Comparison of ENCODE assay signal across 10 mouse cellular contexts in the genomic region with DNA sequence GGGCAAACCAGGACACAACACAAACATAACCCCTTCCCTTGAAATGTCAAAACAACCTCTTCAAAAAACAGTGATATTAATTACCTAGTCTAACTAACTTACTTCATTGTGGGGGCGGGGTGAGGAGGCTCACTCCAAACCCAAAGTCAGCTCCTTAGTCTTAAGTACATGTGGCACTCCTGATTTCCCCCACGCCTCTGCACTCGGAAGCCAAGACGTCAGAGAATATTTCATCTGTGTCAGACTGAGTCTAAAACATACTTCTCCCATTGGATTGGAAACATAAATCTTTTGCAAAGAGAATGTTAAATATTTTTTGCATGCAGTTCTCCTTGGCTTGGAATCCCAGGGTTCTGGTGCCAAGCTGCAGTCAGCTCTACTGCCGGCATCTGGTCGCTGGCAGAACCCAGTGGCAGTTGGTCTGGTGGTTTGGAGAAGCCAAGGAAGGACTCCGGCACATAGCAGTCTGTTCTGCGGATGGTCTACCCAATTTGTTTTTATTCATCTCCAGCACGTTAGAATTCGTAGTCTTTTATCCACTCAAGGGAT.
DNase-seq lines count a peak whose midpoint lies in the region; ATAC-seq and TF ChIP-seq lines count a peak whose summit lies in the region.
"Had no signal": no experiment of that assay in that cellular context is flagged by ENCODE, and none has a peak within 500 bp of the region (broad histone marks: within the 10 kb centered on the region; RNA-seq: fewer than 3 reads in every experiment).

No protein-coding gene starts in this region.

- no peak for TF ChIP-seq POLR2A in lung, adult 2 months (IDR thresholded peaks at IDR 0.05; ENCODE audit: borderline replicate concordance, extremely low read depth, low read depth, low read length)

- no peaks in the 10 kb centered on the region for H3K27me3 ChIP-seq in forebrain, embryonic 14.5 days (replicated peaks; ENCODE audit: control insufficient read depth, insufficient read depth, low read length)
- H3K27me3 ChIP-seq in forebrain, embryonic 11.5 days (ENCODE audit: control insufficient read depth, insufficient read depth, low read length) = no peaks in the 10 kb centered on the region
- no peaks in the 10 kb centered on the region for H3K27me3 ChIP-seq in lung, postnatal 0 days (replicated peaks; ENCODE audit: insufficient read depth, low read length)
- no peaks in the 10 kb centered on the region for H3K27me3 ChIP-seq in midbrain, embryonic 11.5 days (ENCODE audit: control insufficient read depth, insufficient read depth, low read length)
- no peaks in the 10 kb centered on the region for H3K27me3 ChIP-seq in midbrain, embryonic 16.5 days (ENCODE audit: control insufficient read depth, insufficient read depth, low read depth, low read length)
- H3K27me3 ChIP-seq: liver, embryonic 13.5 days had no signal

- no peaks in the 10 kb centered on the region for H3K4me1 ChIP-seq in forebrain, embryonic 14.5 days (ENCODE audit: control insufficient read depth, insufficient read depth, low read length)
- no peaks in the 10 kb centered on the region for H3K4me1 ChIP-seq in forebrain, embryonic 11.5 days (replicated peaks; ENCODE audit: control insufficient read depth, insufficient read depth, low read length)
- H3K4me1 ChIP-seq in lung, adult 2 months (ENCODE audit: control insufficient read depth, insufficient read depth, low read length) = peaks cover 5% of the 10 kb centered on the region; the same call in 1 of the 2 replicates
- peaks cover 7% of the 10 kb centered on the region; the same call in 1 of the 2 replicates for H3K4me1 ChIP-seq in lung, postnatal 0 days (ENCODE audit: insufficient read depth, low read depth, low read length)
- no peaks in the 10 kb centered on the region for H3K4me1 ChIP-seq in midbrain, embryonic 11.5 days (ENCODE audit: control insufficient read depth, insufficient read depth, low read length)
- H3K4me1 ChIP-seq in midbrain, embryonic 16.5 days (ENCODE audit: control insufficient read depth, insufficient read depth, low read length) = no peaks in the 10 kb centered on the region
- H3K4me1 ChIP-seq: liver, embryonic 13.5 days had no signal

- H3K27ac ChIP-seq in forebrain, embryonic 14.5 days (ENCODE audit: low read depth, low read length) = no peak overlapping the region
- no peak overlapping the region for H3K27ac ChIP-seq in forebrain, embryonic 11.5 days (ENCODE audit: low read depth, low read length)
- no peak overlapping the region for H3K27ac ChIP-seq in lung, postnatal 0 days (ENCODE audit: low read length)
- H3K27ac ChIP-seq in midbrain, embryonic 11.5 days (ENCODE audit: low read depth, low read length) = no peak overlapping the region
- no peak overlapping the region for H3K27ac ChIP-seq in midbrain, embryonic 16.5 days (ENCODE audit: low read length)
- H3K27ac ChIP-seq: liver, embryonic 13.5 days had no signal

- peak; percentile 33 for DNase-seq in forebrain, embryonic 14.5 days (ENCODE audit: low spot score)
- DNase-seq in forebrain, embryonic 11.5 days (ENCODE audit: low spot score) = no peak
- peak; percentile 10 to 34 for DNase-seq in lung, adult 18-20 months
- DNase-seq in lung, adult 2 months = no peak
- DNase-seq in lung, postnatal 0 days (ENCODE audit: low spot score) = no peak
- DNase-seq in midbrain, embryonic 11.5 days (ENCODE audit: low spot score, missing footprints) = no peak
- DNase-seq: kidney, postnatal 4 days; liver, embryonic 13.5 days had no signal

- no peaks in the 10 kb centered on the region for H3K9me3 ChIP-seq in forebrain, embryonic 14.5 days (replicated peaks; ENCODE audit: control insufficient read depth, low read length)
- H3K9me3 ChIP-seq in forebrain, embryonic 11.5 days (ENCODE audit: control insufficient read depth, low read length) = no peaks in the 10 kb centered on the region
- H3K9me3 ChIP-seq in lung, postnatal 0 days (ENCODE audit: low read length) = no peaks in the 10 kb centered on the region
- H3K9me3 ChIP-seq in midbrain, embryonic 11.5 days (ENCODE audit: control insufficient read depth, low read length) = no peaks in the 10 kb centered on the region
- H3K9me3 ChIP-seq in midbrain, embryonic 16.5 days (replicated peaks; ENCODE audit: control insufficient read depth, low read length, poor library complexity, severe bottlenecking) = no peaks in the 10 kb centered on the region
- H3K9me3 ChIP-seq: liver, embryonic 13.5 days had no signal

- TF ChIP-seq EP300 in lung, postnatal 0 days (IDR thresholded peaks at IDR 0.05) = no peak

- no peak overlapping the region for H3K4me3 ChIP-seq in forebrain, embryonic 14.5 days (ENCODE audit: low read depth, low read length)
- no peak overlapping the region for H3K4me3 ChIP-seq in forebrain, embryonic 11.5 days (ENCODE audit: low read depth, low read length)
- no peak overlapping the region for H3K4me3 ChIP-seq in lung, adult 2 months (replicated peaks; ENCODE audit: extremely low read depth, low read depth, low read length)
- no peak overlapping the region for H3K4me3 ChIP-seq in lung, postnatal 0 days (ENCODE audit: low read depth, low read length)
- H3K4me3 ChIP-seq in midbrain, embryonic 11.5 days (ENCODE audit: low read depth, low read length) = no peak overlapping the region
- H3K4me3 ChIP-seq in midbrain, embryonic 16.5 days (ENCODE audit: low read depth, low read length) = no peak overlapping the region
- H3K4me3 ChIP-seq: liver, embryonic 13.5 days had no signal

- H3K36me3 ChIP-seq in forebrain, embryonic 14.5 days (ENCODE audit: control insufficient read depth, insufficient read depth, low read length) = no peaks in the 10 kb centered on the region
- H3K36me3 ChIP-seq in forebrain, embryonic 11.5 days (ENCODE audit: control insufficient read depth, insufficient read depth, low read length) = no peaks in the 10 kb centered on the region
- H3K36me3 ChIP-seq in lung, postnatal 0 days (ENCODE audit: insufficient read depth, low read length) = no peaks in the 10 kb centered on the region
- no peaks in the 10 kb centered on the region for H3K36me3 ChIP-seq in midbrain, embryonic 11.5 days (ENCODE audit: control insufficient read depth, insufficient read depth, low read length)
- no peaks in the 10 kb centered on the region for H3K36me3 ChIP-seq in midbrain, embryonic 16.5 days (ENCODE audit: control insufficient read depth, insufficient read depth, low read length)
- H3K36me3 ChIP-seq: liver, embryonic 13.5 days had no signal

- no peak overlapping the region for H3K4me2 ChIP-seq in forebrain, embryonic 14.5 days (ENCODE audit: low read length)
- no peak overlapping the region for H3K4me2 ChIP-seq in forebrain, embryonic 11.5 days (ENCODE audit: low read depth, low read length, severe bottlenecking)
- no peak overlapping the region for H3K4me2 ChIP-seq in lung, postnatal 0 days (replicated peaks; ENCODE audit: low read depth, low read length)
- H3K4me2 ChIP-seq in midbrain, embryonic 11.5 days = no peak overlapping the region
- no peak overlapping the region for H3K4me2 ChIP-seq in midbrain, embryonic 16.5 days (ENCODE audit: low read length)
- H3K4me2 ChIP-seq: liver, embryonic 13.5 days had no signal

- TF ChIP-seq CTCF in lung, adult 2 months (IDR thresholded peaks at IDR 0.05; ENCODE audit: insufficient read depth, low read length) = no peak
- 0 out of 2 replicates have a peak, but pooled peaks have one; percentile 4 for TF ChIP-seq CTCF in lung, postnatal 0 days (IDR thresholded peaks at IDR 0.05)

- WGBS in forebrain, embryonic 14.5 days = 85% methylated on average over 10 of the region's 10 CpGs
- 92% methylated on average over 10 of the region's 10 CpGs for WGBS in forebrain, embryonic 11.5 days
- whole genome bisulfite sequencing in lung, adult 2 months = 66% methylated on average over 10 of the region's 10 CpGs
- 58% methylated on average over 10 of the region's 10 CpGs for WGBS in lung, postnatal 0 days
- WGBS in midbrain, embryonic 11.5 days = 92% methylated on average over 10 of the region's 10 CpGs
- 92% methylated on average over 10 of the region's 10 CpGs for WGBS in midbrain, embryonic 16.5 days

- H3K9ac ChIP-seq in forebrain, embryonic 14.5 days (ENCODE audit: low read length) = no peak overlapping the region
- H3K9ac ChIP-seq in forebrain, embryonic 11.5 days (ENCODE audit: low read length) = no peak overlapping the region
- H3K9ac ChIP-seq in lung, postnatal 0 days (replicated peaks; ENCODE audit: low read depth) = no peak overlapping the region
- H3K9ac ChIP-seq in midbrain, embryonic 11.5 days (ENCODE audit: low read length) = no peak overlapping the region
- no peak overlapping the region for H3K9ac ChIP-seq in midbrain, embryonic 16.5 days (ENCODE audit: low read depth, low read length)
- H3K9ac ChIP-seq: liver, embryonic 13.5 days had no signal

- ATAC-seq in forebrain, embryonic 14.5 days = no peak
- no peak for ATAC-seq in forebrain, embryonic 11.5 days (replicated peaks; ENCODE audit: low FRiP score)
- ATAC-seq in lung, postnatal 0 days = no peak
- ATAC-seq in midbrain, embryonic 11.5 days (ENCODE audit: low FRiP score) = no peak
- ATAC-seq in midbrain, embryonic 16.5 days = no peak
- no peak for ATAC-seq in megakaryocyte, adult 5-6 weeks (ENCODE audit: poor library complexity, severe bottlenecking)

Comparison
In these comparisons a context has a peak if more than half of its experiments do, and no peak if none do; other contexts are left out.
1. DNase-seq: peak in forebrain, embryonic 14.5 days (single experiment) and lung, adult 18-20 months (2 of 2); none in forebrain, embryonic 11.5 days (single experiment), lung, adult 2 months (single experiment), lung, postnatal 0 days (single experiment) and midbrain, embryonic 11.5 days (single experiment).